ENCODE assay signal across 17 mouse cellular contexts in genomic region chr10:110155494-110155893, GRCm38 (mm10).
A peak's percentile ranks its signal among the peaks of the same experiment; 100 is the strongest.
DNase-seq lines count a peak whose midpoint lies in the region; ATAC-seq and TF ChIP-seq lines count a peak whose summit lies in the region.
"Had no signal": no experiment of that assay in that cellular context is flagged by ENCODE, and none has a peak within 500 bp of the region (broad histone marks: within the 10 kb centered on the region; RNA-seq: fewer than 3 reads in every experiment).

No protein-coding gene starts in this region.

- DNase-seq in hindbrain, postnatal 0 days (ENCODE audit: low spot score) = no peak
- no peak for DNase-seq in midbrain, embryonic 14.5 days
- peak; percentile 33 for DNase-seq in forebrain, postnatal 0 days
- DNase-seq in telencephalon, adult 2 months (ENCODE audit: low read depth, low spot score) = peak; percentile 50
- DNase-seq: adrenal gland, adult 8-10 months; cerebellum, adult 9-10 months; kidney, adult 11 months; kidney, postnatal 10 days; liver, embryonic 13.5 days; right cerebral cortex, postnatal 14 days had no signal

- H3K27ac ChIP-seq in hindbrain, embryonic 15.5 days (replicated peaks) = peak overlapping the region; percentile 9; the same call in 1 of the 2 replicates
- H3K27ac ChIP-seq in hindbrain, postnatal 0 days = no peak overlapping the region
- H3K27ac ChIP-seq in midbrain, embryonic 14.5 days (replicated peaks; ENCODE audit: low read depth, low read length) = peak overlapping the region; percentile 58
- H3K27ac ChIP-seq in midbrain, embryonic 13.5 days = no peak overlapping the region
- H3K27ac ChIP-seq in forebrain, postnatal 0 days (ENCODE audit: low read depth, low read length) = peak overlapping the region; percentile 50; the same call in 1 of the 2 replicates
- H3K27ac ChIP-seq: embryonic facial prominence, embryonic 15.5 days; limb, embryonic 10.5 days; liver, embryonic 13.5 days had no signal

- H3K9ac ChIP-seq in hindbrain, embryonic 15.5 days = no peak overlapping the region
- H3K9ac ChIP-seq in hindbrain, postnatal 0 days (replicated peaks; ENCODE audit: low read length) = no peak overlapping the region
- no peak overlapping the region for H3K9ac ChIP-seq in midbrain, embryonic 14.5 days (replicated peaks; ENCODE audit: low read length)
- no peak overlapping the region for H3K9ac ChIP-seq in midbrain, embryonic 13.5 days (replicated peaks)
- no peak overlapping the region for H3K9ac ChIP-seq in forebrain, postnatal 0 days
- H3K9ac ChIP-seq: embryonic facial prominence, embryonic 15.5 days; liver, embryonic 13.5 days had no signal

- H3K27me3 ChIP-seq in hindbrain, embryonic 15.5 days = no peaks in the 10 kb centered on the region
- no peaks in the 10 kb centered on the region for H3K27me3 ChIP-seq in hindbrain, postnatal 0 days (ENCODE audit: insufficient read depth, low read length)
- no peaks in the 10 kb centered on the region for H3K27me3 ChIP-seq in midbrain, embryonic 14.5 days (ENCODE audit: control insufficient read depth, insufficient read depth, low read length)
- H3K27me3 ChIP-seq in midbrain, embryonic 13.5 days = no peaks in the 10 kb centered on the region
- no peaks in the 10 kb centered on the region for H3K27me3 ChIP-seq in forebrain, postnatal 0 days (ENCODE audit: insufficient read depth, low read length)
- H3K27me3 ChIP-seq: embryonic facial prominence, embryonic 15.5 days; liver, embryonic 13.5 days had no signal

- no peaks in the 10 kb centered on the region for H3K36me3 ChIP-seq in hindbrain, embryonic 15.5 days
- no peaks in the 10 kb centered on the region for H3K36me3 ChIP-seq in hindbrain, postnatal 0 days (ENCODE audit: insufficient read depth, low read length)
- no peaks in the 10 kb centered on the region for H3K36me3 ChIP-seq in midbrain, embryonic 14.5 days (ENCODE audit: control insufficient read depth, insufficient read depth, low read length)
- H3K36me3 ChIP-seq in midbrain, embryonic 13.5 days = no peaks in the 10 kb centered on the region
- H3K36me3 ChIP-seq in forebrain, postnatal 0 days (ENCODE audit: insufficient read depth) = no peaks in the 10 kb centered on the region
- H3K36me3 ChIP-seq: embryonic facial prominence, embryonic 15.5 days; limb, embryonic 10.5 days; liver, embryonic 13.5 days had no signal

- H3K4me1 ChIP-seq in hindbrain, embryonic 15.5 days (replicated peaks) = peaks cover 26% of the 10 kb centered on the region
- H3K4me1 ChIP-seq in hindbrain, postnatal 0 days (ENCODE audit: insufficient read depth, low read length) = 0 out of 2 replicates have a peak, but pooled peaks cover 3% of the 10 kb centered on the region
- H3K4me1 ChIP-seq in midbrain, embryonic 14.5 days (ENCODE audit: control insufficient read depth, insufficient read depth, low read length) = peaks cover 32% of the 10 kb centered on the region
- peaks cover 39% of the 10 kb centered on the region for H3K4me1 ChIP-seq in midbrain, embryonic 13.5 days (replicated peaks)
- peaks cover 13% of the 10 kb centered on the region; the same call in 1 of the 2 replicates for H3K4me1 ChIP-seq in forebrain, postnatal 0 days (ENCODE audit: insufficient read depth)
- H3K4me1 ChIP-seq: limb, embryonic 10.5 days; liver, embryonic 13.5 days had no signal

- ATAC-seq in hindbrain, embryonic 15.5 days (ENCODE audit: low FRiP score, low read depth) = no peak
- ATAC-seq in hindbrain, postnatal 0 days = no peak
- ATAC-seq in midbrain, embryonic 14.5 days (ENCODE audit: low FRiP score, low TSS enrichment) = no peak
- ATAC-seq in midbrain, embryonic 13.5 days = no peak
- peak; percentile 62 for ATAC-seq in forebrain, postnatal 0 days
- no peak for ATAC-seq in inflammation-experienced regulatory T-cells, adult 6 months
- ATAC-seq: CD4-positive, CD25-positive, alpha-beta regulatory T cell, adult 4 months had no signal

- no peak overlapping the region for H3K4me3 ChIP-seq in hindbrain, embryonic 15.5 days
- no peak overlapping the region for H3K4me3 ChIP-seq in hindbrain, postnatal 0 days (ENCODE audit: low read length)
- no peak overlapping the region for H3K4me3 ChIP-seq in midbrain, embryonic 14.5 days (replicated peaks; ENCODE audit: low read depth, low read length)
- no peak overlapping the region for H3K4me3 ChIP-seq in midbrain, embryonic 13.5 days (replicated peaks)
- no peak overlapping the region for H3K4me3 ChIP-seq in forebrain, postnatal 0 days (ENCODE audit: low read depth, low read length)
- H3K4me3 ChIP-seq: embryonic facial prominence, embryonic 15.5 days; limb, embryonic 10.5 days; liver, embryonic 13.5 days had no signal

- TF ChIP-seq CTCF in hindbrain, postnatal 0 days (IDR thresholded peaks at IDR 0.05; ENCODE audit: low read depth) = no peak
- TF ChIP-seq CTCF in forebrain, postnatal 0 days (IDR thresholded peaks at IDR 0.05; ENCODE audit: low read depth) = no peak

- H3K4me2 ChIP-seq in hindbrain, embryonic 15.5 days = no peak overlapping the region
- no peak overlapping the region for H3K4me2 ChIP-seq in hindbrain, postnatal 0 days (ENCODE audit: low read depth, low read length)
- H3K4me2 ChIP-seq in midbrain, embryonic 14.5 days (ENCODE audit: low read length) = no peak overlapping the region
- no peak overlapping the region for H3K4me2 ChIP-seq in midbrain, embryonic 13.5 days (replicated peaks)
- no peak overlapping the region for H3K4me2 ChIP-seq in forebrain, postnatal 0 days (ENCODE audit: low read depth)
- H3K4me2 ChIP-seq: embryonic facial prominence, embryonic 15.5 days; heart, embryonic 11.5 days; liver, embryonic 13.5 days had no signal

- WGBS in hindbrain, embryonic 15.5 days = 81% methylated on average over 2 of the region's 2 CpGs
- WGBS in hindbrain, postnatal 0 days = 73% methylated on average over 2 of the region's 2 CpGs
- WGBS in midbrain, embryonic 14.5 days = 76% methylated on average over 2 of the region's 2 CpGs
- WGBS in midbrain, embryonic 13.5 days = 77% methylated on average over 2 of the region's 2 CpGs
- WGBS in forebrain, postnatal 0 days = 57% methylated on average over 2 of the region's 2 CpGs

- no peaks in the 10 kb centered on the region for H3K9me3 ChIP-seq in hindbrain, embryonic 15.5 days
- H3K9me3 ChIP-seq in hindbrain, postnatal 0 days (ENCODE audit: low read length) = no peaks in the 10 kb centered on the region
- H3K9me3 ChIP-seq in midbrain, embryonic 14.5 days (ENCODE audit: control insufficient read depth, low read length) = no peaks in the 10 kb centered on the region
- H3K9me3 ChIP-seq in midbrain, embryonic 13.5 days = no peaks in the 10 kb centered on the region
- H3K9me3 ChIP-seq in forebrain, postnatal 0 days (ENCODE audit: low read length) = no peaks in the 10 kb centered on the region
- H3K9me3 ChIP-seq: embryonic facial prominence, embryonic 15.5 days; limb, embryonic 10.5 days; liver, embryonic 13.5 days had no signal

Comparison
In these comparisons a context has a peak if more than half of its experiments do, and no peak if none do; other contexts are left out.
1. H3K27ac ChIP-seq: peak in hindbrain, embryonic 15.5 days (single experiment), midbrain, embryonic 14.5 days (single experiment) and forebrain, postnatal 0 days (single experiment); none in hindbrain, postnatal 0 days (single experiment) and midbrain, embryonic 13.5 days (single experiment).
2. DNase-seq: peak in forebrain, postnatal 0 days (single experiment) and telencephalon, adult 2 months (single experiment); none in hindbrain, postnatal 0 days (single experiment) and midbrain, embryonic 14.5 days (single experiment).